Mouse (Mus musculus) frontal cortex, postnatal 36 days (tissue): ENCODE results near the gene Lix1l.
"Not testable (repeated sequence)": the region's sequence is repeated elsewhere in the genome, so short reads cannot be mapped to it uniquely, and the experiment has no call there.

Experiments
- DNase-seq, 2 experiments: peaks; one replicate each; pipeline ENCODE4 v3.0.0; 2022; ENCODE audit warnings: low spot score in 2 of 2

The Lix1l gene

GRCm38 (mm10) chr3:96581771-96582515, 19.0 kb upstream of the Lix1l start:
- no peak for DNase-seq

DNA sequence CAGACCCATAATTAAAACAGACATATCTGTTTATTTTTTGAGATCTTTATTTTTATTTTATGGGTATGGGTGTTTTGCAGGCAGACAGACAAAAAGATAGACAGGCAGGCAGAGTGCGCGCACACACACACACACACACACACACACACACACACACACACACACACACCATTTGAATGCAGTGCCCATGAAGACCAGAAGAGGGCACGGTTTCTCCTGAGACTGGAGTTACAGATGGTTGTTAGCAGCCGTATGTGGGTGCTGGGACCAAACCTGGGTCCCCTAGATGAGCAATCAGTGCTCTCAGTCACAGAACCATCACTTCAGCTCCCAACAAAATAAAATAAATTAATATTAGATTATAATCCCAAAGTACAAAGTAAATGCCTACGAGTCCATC, 17.6 kb upstream of the Lix1l start:
- no peak for DNase-seq

DNA sequence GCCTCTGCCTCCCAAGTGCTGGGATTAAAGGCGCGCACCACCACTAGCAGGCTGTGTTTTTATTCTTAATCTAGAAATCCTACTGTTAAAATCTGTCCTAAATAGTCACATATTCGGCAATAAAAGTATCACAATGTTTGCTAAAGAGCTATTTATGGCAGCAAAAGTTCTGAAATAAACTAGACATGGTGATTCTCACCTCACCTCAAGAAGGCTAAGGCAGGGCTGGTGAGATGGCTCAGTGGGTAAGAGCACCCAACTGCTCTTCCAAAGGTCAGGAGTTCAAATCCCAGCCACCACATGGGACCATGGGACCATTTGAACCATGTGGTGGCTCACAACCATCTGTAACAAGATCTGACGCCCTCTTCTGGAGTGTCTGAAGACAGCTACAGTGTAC, 10.3 kb upstream of the Lix1l start:
- DNase-seq = no peak

DNA sequence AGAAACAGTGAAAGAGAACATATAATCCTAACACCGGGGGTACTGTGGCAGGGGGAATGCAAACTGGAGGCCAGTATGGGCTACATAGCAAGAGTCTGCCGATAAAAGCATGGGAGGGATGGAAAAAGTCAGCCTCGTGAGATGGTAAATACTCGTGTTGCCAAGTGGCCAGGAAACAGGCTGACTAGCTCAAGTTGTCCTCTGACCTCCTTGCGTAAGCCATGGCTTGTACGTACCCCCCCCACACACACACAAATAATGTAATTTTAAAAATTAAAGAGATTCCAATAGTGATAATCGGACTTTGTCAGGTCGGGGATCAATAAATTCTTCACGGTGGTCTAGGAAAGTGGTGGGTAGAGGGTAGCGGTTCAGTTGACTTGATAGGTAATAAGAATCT, 7.6 kb upstream of the Lix1l start:
- no peak for DNase-seq

DNA sequence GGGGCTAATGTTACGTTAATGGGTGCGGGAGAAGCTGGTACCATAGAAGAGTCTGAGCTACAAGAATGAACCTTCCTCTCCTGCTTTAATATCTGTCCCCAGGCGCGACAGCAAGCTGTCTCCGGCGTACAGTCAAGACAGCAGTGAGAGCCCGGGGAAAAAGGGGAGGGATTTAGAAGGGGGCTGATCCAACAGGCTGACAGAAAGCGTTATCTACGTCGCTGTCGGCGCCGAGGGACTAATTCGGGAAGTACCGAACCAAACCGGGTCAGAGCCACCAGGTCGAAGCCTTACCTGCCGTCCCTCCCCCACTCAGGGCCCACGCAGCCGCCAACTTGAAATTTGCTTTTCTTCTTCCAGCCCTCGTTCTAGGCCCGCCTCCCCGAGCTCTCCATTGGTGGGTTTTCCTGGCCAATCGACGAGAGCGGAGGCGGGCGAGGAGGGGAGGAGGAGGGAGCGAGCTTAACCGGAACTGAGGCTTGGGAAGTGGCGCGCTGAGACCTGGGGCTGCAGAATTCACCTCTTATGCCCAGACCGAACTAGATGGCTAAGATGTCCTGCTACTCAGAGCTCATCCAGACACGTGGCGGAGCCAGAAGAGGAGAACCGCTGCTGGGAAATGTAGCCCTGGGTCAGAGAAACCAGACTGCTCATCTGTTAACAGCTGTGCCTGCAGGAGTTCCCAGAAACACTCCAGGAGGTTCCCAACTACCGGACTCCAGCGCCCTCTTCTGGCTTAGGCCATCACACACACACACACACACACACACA, 7.0 kb upstream of the Lix1l start, which contains the start of gene Polr3gl:
TSS of gene Polr3gl (minus strand) at position 392 of the 771 bp plus-strand sequence.
- peak; percentile 95 for DNase-seq

DNA sequence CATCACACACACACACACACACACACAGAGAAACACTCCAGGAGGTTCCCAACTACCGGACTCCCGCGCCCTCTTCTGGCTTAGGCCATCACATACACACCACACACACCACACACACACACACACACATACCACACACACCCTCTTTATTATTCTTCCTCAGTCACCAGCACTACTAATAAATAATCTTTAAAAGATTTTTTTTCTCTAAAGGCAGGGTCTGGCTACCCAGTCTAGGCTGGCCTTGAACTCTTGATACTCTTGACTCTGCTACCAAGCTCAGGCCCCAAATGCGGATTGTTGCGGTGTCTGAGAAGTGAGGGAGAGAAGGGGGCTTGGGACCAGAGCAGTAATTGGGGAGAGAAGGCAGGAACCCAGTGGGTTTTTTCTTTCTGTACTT, 6.1 kb upstream of the Lix1l start:
- no peak for DNase-seq

GRCm38 (mm10) chr3:96595661-96596060, 5.3 kb upstream of the Lix1l start:
- DNase-seq = peak in 1 of 2 experiments; percentile 59

DNA sequence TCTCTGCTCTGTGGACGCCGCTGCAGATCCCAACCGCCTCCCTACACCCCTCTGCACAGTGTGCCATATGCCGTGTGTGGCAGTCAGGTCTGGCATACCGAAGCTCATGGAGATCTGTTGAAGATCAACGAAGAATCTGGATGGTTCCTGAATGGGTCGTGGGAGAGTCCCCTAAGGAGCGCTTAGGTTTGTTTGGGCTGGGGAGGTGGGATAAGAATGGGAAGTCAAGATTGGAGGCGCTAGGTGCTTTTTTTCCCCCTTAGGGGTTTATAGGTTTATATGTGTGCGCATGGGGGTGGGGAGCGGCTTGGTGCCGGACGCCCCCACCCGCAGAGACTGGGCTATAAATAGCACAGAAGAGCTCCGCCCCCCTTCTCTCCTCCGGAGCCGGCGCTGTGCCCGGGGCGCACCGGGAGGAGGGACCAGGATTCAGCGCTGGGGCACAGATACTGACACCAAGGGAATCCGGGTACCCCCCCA, 4.7 kb upstream of the Lix1l start, which contains the start of gene Ankrd34a:
TSS of gene Ankrd34a (plus strand) at position 409 of the 480 bp plus-strand sequence.
- peak; percentile 83 to 88 for DNase-seq

GRCm38 (mm10) chr3:96596855-96597254, 4.1 kb upstream of the Lix1l start:
- DNase-seq = peak in 1 of 2 experiments; percentile 39

- DNase-seq = peak in 1 of 2 experiments; percentile 53
Observed at GRCm38 (mm10) chr3:96597435-96597891, 3.5 kb upstream of the Lix1l start.

DNA sequence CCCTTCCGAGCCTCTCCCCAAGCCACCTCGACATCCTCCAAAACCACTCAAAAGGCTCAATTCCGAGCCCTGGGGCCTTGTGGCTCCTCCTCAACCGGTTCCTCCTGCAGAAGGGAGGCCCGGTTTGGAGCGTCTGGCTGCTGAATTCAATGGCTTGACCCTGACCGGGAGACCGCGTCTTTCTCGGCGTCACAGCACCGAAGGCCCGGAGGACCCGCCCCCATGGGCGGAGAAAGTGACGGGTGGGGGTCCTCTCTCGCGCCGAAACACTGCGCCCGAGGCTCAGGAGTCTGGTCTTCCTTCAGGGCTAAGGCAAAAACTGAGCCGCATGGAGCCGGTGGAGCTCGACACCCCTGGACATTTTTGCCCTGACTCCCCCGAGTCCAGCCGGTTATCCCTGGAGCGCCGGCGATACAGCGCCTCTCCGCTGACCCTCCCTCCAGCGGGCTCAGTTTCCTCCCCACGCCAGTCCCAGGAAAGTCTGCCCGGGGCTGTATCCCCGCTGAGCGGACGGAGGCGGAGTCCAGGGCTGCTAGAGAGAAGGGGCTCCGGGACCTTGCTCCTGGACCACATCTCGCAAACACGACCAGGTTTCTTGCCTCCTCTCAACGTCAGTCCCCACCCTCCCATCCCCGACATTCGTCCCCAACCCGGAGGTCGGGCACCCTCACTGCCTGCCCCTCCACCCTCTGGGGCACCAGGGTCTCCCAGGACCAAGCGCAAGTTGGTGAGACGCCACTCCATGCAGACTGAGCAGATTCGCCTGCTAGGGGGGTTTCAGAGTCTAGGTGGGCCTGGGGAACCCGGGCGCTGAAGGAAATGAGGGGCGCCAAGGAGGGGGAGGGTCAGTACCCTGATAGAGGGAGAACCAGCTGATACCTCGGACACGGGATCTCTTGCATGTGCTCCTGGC, 2.5 kb upstream of the Lix1l start:
- peak in 1 of 2 experiments; percentile 53 for DNase-seq

DNA sequence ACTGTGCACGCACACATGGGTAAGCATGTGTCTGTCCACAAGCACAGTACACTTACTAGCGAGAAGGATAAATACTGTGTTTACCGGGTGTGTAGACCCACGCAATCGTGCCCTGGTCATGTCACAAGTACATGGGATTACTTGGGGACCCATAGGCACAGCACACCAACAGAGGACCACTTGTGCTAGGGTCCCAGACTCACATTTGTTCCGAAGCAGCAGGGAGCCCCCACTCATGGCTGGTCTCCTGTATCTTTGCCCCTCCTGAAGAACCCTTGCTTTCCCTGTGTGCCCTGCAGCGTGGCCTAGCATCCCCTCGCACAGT, 1.9 kb upstream of the Lix1l start:
- DNase-seq = no peak

DNA sequence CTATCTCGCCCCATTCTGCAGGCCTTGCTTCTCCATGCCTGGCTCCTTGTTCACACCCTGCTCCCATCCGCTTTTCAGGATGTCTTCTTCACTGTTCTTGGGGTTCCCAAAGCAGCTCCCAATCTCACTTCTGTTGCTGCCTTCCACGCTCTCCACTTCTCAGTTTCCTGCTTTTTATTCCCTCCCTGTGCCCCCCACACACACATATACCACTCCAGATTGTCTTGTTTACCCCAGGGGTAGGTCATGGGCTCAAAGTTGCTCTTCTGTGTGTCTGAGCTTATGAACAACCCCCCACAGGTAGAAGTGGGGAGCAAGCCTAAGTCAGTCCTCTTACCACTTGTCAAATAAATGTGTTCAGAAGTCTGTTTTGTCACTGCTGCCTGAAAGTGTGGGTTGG, 1.5 kb upstream of the Lix1l start:
- DNase-seq = no peak

DNA sequence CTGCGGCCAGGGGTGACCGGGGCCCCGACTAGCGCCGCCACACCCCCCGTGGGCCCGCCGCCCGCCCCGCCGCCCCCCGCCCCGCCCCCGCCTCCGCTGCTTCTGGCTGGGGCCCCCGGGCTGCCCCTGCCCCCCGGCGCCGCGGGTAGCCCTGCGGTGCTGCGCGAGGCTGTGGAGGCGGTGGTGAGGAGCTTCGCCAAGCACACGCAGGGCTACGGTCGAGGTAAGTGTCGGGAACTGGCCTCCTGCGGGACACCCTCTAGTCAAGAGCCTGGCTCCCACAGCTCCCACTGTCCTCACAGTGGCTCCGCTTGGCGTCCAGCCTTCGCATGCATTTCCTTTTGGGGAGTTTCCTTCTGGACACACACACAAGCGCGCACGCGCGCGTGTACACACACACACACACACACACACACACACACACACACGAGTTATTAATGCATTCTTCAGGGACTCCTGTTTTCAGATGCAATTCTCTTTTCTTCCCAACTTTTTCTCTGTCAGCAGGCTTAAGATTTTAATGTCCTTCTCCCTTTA, 370 bp downstream of the Lix1l start:
- peak; percentile 54 to 69 for DNase-seq

DNA sequence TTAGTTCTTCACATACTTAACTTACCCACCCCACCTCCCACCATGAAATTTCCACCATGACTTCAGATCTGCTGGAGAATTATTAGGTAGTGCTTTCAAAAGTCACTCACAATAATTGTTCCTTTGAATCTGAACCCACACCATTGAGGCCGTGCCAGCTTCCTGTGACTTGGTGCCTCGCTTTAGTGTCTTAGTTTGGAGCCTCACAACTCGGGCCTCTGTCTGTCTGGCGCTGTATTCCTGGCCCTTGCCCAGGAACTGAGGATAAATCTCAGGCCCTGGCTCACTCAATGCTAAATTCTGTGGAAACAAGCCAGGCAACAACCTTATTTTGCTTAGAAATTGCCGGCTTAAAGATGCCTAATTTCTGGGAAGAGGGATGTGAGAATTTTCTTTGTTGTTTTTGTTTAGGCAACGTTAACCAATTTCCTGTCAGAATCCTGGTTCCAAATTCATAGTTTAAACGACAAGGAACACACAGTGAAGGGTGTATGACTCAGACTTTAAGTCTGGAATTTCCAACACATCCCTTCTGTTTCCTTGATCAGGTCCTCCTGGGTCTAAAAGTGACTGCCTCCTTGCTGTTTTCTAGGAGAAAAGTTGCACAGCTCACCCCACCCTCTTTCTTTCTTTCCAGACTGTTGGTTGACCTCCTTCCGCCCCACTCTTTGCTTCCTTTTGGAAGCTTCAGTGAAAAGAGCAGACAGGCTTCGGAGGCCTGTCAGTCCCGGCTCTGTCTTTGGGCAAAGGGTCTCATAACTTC, 1.2 kb downstream of the Lix1l start:
- DNase-seq = peak in 1 of 2 experiments; percentile 41

- DNase-seq = no peak
Observed at GRCm38 (mm10) chr3:96602704-96603084, 1.7 kb downstream of the Lix1l start.

GRCm38 (mm10) chr3:96603311-96603710, 2.4 kb downstream of the Lix1l start:
- DNase-seq = no peak

- not testable (repeated sequence) for DNase-seq
Observed at GRCm38 (mm10) chr3:96606007-96606406, 5.1 kb downstream of the Lix1l start.

DNA sequence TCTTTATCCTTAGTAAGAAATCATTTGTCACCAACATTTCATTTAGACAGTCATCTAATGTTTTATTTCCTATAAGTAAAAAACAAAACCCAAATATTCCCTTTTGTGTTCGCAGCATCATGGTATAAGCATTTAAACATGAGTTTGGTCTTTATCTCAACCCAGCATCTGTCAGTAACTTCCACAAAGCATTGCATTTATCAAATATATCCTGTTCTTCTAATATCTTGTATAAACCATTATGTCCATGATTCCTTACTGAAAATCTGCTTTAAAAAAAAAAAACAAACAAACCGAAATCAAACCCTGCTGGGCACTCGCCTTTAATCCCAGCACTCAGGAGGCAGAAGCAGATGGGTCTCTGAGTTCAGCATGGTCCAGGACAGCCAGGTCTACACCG, 5.7 kb downstream of the Lix1l start:
- DNase-seq = no peak

GRCm38 (mm10) chr3:96617941-96618340, 17.0 kb downstream of the Lix1l start:
- DNase-seq = no peak

DNA sequence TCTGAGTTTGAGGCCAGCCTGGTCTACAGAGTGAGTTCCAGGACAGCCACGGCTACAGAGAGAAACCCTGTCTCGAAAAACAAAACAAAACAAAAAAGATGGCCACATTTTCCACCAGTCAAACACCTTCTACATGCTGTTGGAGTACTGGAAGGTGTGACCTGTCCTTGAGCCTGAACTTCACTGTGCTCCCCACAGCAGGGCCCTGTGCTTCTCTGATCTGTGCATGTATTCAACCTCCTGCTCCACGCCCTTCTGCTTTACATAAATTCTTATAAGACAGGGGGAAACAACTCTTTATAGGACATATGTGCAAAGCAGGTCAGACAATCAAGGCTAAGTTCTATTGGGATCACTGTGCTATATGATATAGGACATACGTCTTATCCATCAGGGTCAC, 22.3 kb downstream of the Lix1l start:
- DNase-seq = no peak
